Mouse (Mus musculus): ENCODE measurements around the gene Hook2. TPM values are rescaled to one million over a fixed set of nuclear protein-coding genes. Genes with fewer than 3 reads are reported as not detected.
A peak's percentile ranks its signal among the peaks of the same experiment; 100 is the strongest.

Hook2 gene
- total and polyA plus RNA-seq, 3 experiments, result 7.1 to 24.7 (median 9.8) TPM

GRCm38 (mm10) chr8:85032622-85033311 lies 42.4 kb downstream of the Hook2 start:
- Histone ChIP-seq H3K27ac (ENCODE audit: insufficient read depth, low read depth) (no peak overlapping the region), H3K79me2 (replicated peaks; ENCODE audit: control insufficient read depth, extremely low read depth, insufficient read depth, poor library complexity, severe bottlenecking) (peaks cover 38% of the 10 kb centered on the region), H3K4me3 (replicated peaks in 1 of 3; ENCODE audit: low read depth in 2 of 3, low read length in 2 of 3, poor library complexity in 1 of 3) (no peak overlapping the region), H3K4me2 (ENCODE audit: insufficient read depth, low read depth, poor library complexity, severe bottlenecking) (no peak overlapping the region), H3K36me3 (replicated peaks in 1 of 2; ENCODE audit: control insufficient read depth in 1 of 2, insufficient read depth in 1 of 2, low read length in 1 of 2) (peaks cover 39 to 53% of the 10 kb centered on the region in 2 experiments), H3K9ac (ENCODE audit: insufficient read depth, low read depth) (no peak overlapping the region), H3K9me3 (replicated peaks; ENCODE audit: low read length) (no peaks in the 10 kb centered on the region), H3K4me1 (ENCODE audit: control insufficient read depth in 1 of 2, insufficient read depth in 2 of 2) (peaks cover 6 to 44% of the 10 kb centered on the region in 2 experiments), H3K27me3 (replicated peaks) (no peaks in the 10 kb centered on the region)
- in situ Hi-C loops (cut with MboI; ENCODE audit: low pct_ligation_motif_present, low pct_unique_long_range_greater_than_20kb, low sequenced_read_pairs), result no loop called here
- TF ChIP-seq USF2 (conservative IDR thresholded peaks at IDR 0.05; ENCODE audit: low read depth, low read length) (no peak), MEF2A (IDR thresholded peaks at IDR 0.05; ENCODE audit: borderline replicate concordance, low read depth, low read length) (no peak), ELF1 (IDR thresholded peaks at IDR 0.05; ENCODE audit: low read depth, low read length) (no peak)
- dilution Hi-C loops (cut with MboI; ENCODE audit: extremely low pct_ligation_motif_present, extremely low pct_unique_long_range_greater_than_20kb, low sequenced_read_pairs), result no loop called here
- DNase-seq (ENCODE audit: extremely low read depth), result no peak

DNA sequence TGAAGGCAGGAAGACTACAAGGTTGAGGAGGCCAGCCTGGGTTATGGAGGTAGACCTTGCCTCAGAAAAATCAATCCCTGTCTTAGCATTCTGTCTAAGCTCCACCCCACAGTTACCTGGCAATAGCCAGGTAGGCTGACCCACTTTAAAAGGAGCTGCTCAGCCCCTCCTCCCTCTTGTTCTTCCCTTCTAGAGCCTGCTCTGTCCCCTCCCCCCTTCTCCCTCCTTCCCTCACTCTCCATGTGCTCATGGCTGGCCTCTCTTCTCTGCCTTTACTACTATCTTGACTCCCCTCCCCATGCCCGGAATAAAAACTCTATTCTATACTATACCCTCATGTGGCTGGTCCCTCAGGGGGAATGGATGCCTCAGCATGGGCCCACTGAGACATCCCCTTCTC lies 43.5 kb downstream of the Hook2 start:
- peaks cover 39 to 50% of the 10 kb centered on the region in 2 experiments for H3K36me3 ChIP-seq (replicated peaks in 1 of 2; ENCODE audit: control insufficient read depth in 1 of 2, insufficient read depth in 1 of 2, low read length in 1 of 2)
- peaks cover 38% of the 10 kb centered on the region for H3K79me2 ChIP-seq (replicated peaks; ENCODE audit: control insufficient read depth, extremely low read depth, insufficient read depth, poor library complexity, severe bottlenecking)
- peaks cover 3 to 35% of the 10 kb centered on the region in 2 experiments; a peak in 3 of 4 replicates for H3K4me1 ChIP-seq (ENCODE audit: control insufficient read depth in 1 of 2, insufficient read depth in 2 of 2)
- in situ Hi-C loops (cut with MboI; ENCODE audit: low pct_ligation_motif_present, low pct_unique_long_range_greater_than_20kb, low sequenced_read_pairs) (no loop called here), dilution Hi-C loops (cut with MboI; ENCODE audit: extremely low pct_ligation_motif_present, extremely low pct_unique_long_range_greater_than_20kb, low sequenced_read_pairs) (no loop called here)
- H3K4me2 ChIP-seq (ENCODE audit: insufficient read depth, low read depth, poor library complexity, severe bottlenecking), result no peak overlapping the region
- DNase-seq (ENCODE audit: extremely low read depth), result no peak
- H3K9ac ChIP-seq (ENCODE audit: insufficient read depth, low read depth), result no peak overlapping the region
- no peaks in the 10 kb centered on the region for H3K9me3 ChIP-seq (replicated peaks; ENCODE audit: low read length)
- no peaks in the 10 kb centered on the region for H3K27me3 ChIP-seq (replicated peaks)
- H3K4me3 ChIP-seq (replicated peaks in 1 of 3; ENCODE audit: low read depth in 2 of 3, low read length in 2 of 3, poor library complexity in 1 of 3), result no peak overlapping the region
- TF ChIP-seq ZC3H11A (IDR thresholded peaks at IDR 0.05; ENCODE audit: low read depth, low read length) (no peak), RCOR1 (conservative IDR thresholded peaks at IDR 0.05; ENCODE audit: low read depth, low read length) (no peak), MAX (IDR thresholded peaks at IDR 0.05; ENCODE audit: low read length) (no peak), RAD21 (IDR thresholded peaks at IDR 0.05; ENCODE audit: low read depth, low read length) (no peak), MAZ (IDR thresholded peaks at IDR 0.05; ENCODE audit: low read depth, low read length) (no peak), POLR2AphosphoS2 (IDR thresholded peaks at IDR 0.05; ENCODE audit: low read depth, low read length) (no peak), ETS1 (conservative IDR thresholded peaks at IDR 0.05; ENCODE audit: low read depth, low read length) (no peak), EP300 (IDR thresholded peaks at IDR 0.05; ENCODE audit: low read length) (no peak), MEF2A (IDR thresholded peaks at IDR 0.05; ENCODE audit: borderline replicate concordance, low read depth, low read length) (no peak), GABPA (IDR thresholded peaks at IDR 0.05; ENCODE audit: insufficient replicate concordance, low read depth, low read length) (no peak), JUN (IDR thresholded peaks at IDR 0.05; ENCODE audit: insufficient read depth, low read depth, low read length) (no peak), PAX5 (IDR thresholded peaks at IDR 0.05; ENCODE audit: low read length) (no peak), CTCF (conservative IDR thresholded peaks at IDR 0.05 in 1 of 2, IDR thresholded peaks at IDR 0.05 in 1 of 2; ENCODE audit: low read depth in 2 of 2, low read length in 2 of 2) (no peak), ZKSCAN1 (IDR thresholded peaks at IDR 0.05; ENCODE audit: borderline replicate concordance, low read depth, low read length) (no peak)
- H3K27ac ChIP-seq (ENCODE audit: insufficient read depth, low read depth), result 0 out of 2 replicates have a peak overlapping the region, but pooled peaks have one; percentile 10
